Mouse (Mus musculus): ENCODE data around the gene Tet3. TPM values are rescaled to one million over a fixed set of nuclear protein-coding genes. Genes with fewer than 3 reads are reported as not detected.

The Tet3 gene
- polyA plus RNA-seq, 1 experiment from 2014 or later = 7.9 TPM

DNA sequence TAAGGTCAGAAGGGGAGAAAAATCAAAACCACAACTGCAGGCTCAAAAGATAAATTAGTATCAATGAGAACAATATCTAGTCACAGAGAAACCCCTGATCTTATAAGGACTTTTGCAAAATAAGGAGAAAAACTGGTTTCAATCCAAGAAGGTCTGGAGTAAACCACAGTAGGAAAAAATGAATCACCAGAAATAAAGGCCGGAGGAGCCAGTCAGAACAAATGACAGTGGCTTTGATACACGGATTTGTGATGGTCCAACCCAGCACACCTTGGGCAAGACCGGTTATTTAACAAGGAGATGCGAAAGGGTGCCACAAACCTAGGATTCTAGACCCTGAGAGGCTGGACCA is 34.9 kb downstream of the Tet3 start:
- ATAC-seq = no peak
- WGBS (ENCODE audit: insufficient replicate concordance) = 84% methylated on average over 4 of the region's 4 CpGs
- no peaks in the 10 kb centered on the region for H3K27me3 ChIP-seq (ENCODE audit: insufficient read depth, low read length)

DNA sequence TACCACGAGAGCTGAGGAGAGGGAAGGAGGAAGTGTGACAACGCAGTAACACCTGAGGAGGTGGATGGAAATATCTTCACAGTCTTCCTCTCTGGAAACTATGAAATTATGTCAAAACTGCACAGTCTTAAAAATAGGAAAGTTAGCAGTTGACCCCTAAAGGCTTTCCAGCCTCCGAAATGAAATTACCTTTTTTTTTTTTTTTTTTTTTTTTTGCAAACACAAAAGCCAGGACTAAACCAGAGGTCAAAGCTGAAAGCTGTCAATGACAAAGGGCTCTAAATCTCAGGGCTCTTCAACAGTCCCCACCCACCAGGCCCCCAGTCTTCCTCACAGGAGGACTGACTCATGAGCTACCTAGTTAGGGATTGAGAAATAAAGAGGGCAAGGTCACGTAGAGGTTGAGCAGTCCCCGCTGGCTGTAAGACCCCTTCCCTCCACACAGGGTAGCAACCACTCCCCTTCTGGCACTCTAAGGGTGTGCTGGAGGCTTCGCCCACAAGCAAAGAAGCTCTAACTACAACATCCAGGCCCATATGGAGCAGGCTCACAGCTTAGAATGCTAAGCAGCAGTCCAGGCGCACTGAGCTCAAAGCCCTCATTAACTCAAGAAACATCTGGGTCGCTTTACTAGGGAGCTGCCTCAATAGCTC is 35.4 kb downstream of the Tet3 start:
- H3K27ac ChIP-seq (ENCODE audit: low read depth) = 0 out of 2 replicates have a peak overlapping the region, but pooled peaks have one; percentile 36
- H3K9me3 ChIP-seq (ENCODE audit: low read length) = no peaks in the 10 kb centered on the region
- no peaks in the 10 kb centered on the region for H3K4me1 ChIP-seq (ENCODE audit: insufficient read depth)
- no peaks in the 10 kb centered on the region for H3K27me3 ChIP-seq (ENCODE audit: insufficient read depth, low read length)
- TF ChIP-seq EP300 (IDR thresholded peaks at IDR 0.05; ENCODE audit: low read depth) = no peak
- TF ChIP-seq CTCF (IDR thresholded peaks at IDR 0.05; ENCODE audit: low read depth) = no peak
- H3K4me3 ChIP-seq (ENCODE audit: low read depth, low read length) = no peak overlapping the region
- DNase-seq = no peak
- no peak overlapping the region for H3K4me2 ChIP-seq (ENCODE audit: low read depth, low read length)
- H3K9ac ChIP-seq (replicated peaks) = no peak overlapping the region
- ATAC-seq = no peak
- 69% methylated on average over 8 of the region's 8 CpGs for WGBS (ENCODE audit: insufficient replicate concordance)
- H3K36me3 ChIP-seq (replicated peaks; ENCODE audit: insufficient read depth, low read length) = peaks cover 10% of the 10 kb centered on the region

More for the DNA sequence above, 34.9 kb downstream of the Tet3 start:
- no peak overlapping the region for H3K9ac ChIP-seq (replicated peaks)
- H3K36me3 ChIP-seq (replicated peaks; ENCODE audit: insufficient read depth, low read length) = peaks cover 6% of the 10 kb centered on the region
- H3K27ac ChIP-seq (ENCODE audit: low read depth) = no peak overlapping the region
- no peaks in the 10 kb centered on the region for H3K9me3 ChIP-seq (ENCODE audit: low read length)
- no peak overlapping the region for H3K4me3 ChIP-seq (ENCODE audit: low read depth, low read length)
- H3K4me1 ChIP-seq (ENCODE audit: insufficient read depth) = no peaks in the 10 kb centered on the region
- DNase-seq = no peak
- no peak overlapping the region for H3K4me2 ChIP-seq (ENCODE audit: low read depth, low read length)
- no peak for TF ChIP-seq CTCF (IDR thresholded peaks at IDR 0.05; ENCODE audit: low read depth)
- no peak for TF ChIP-seq EP300 (IDR thresholded peaks at IDR 0.05; ENCODE audit: low read depth)

DNA sequence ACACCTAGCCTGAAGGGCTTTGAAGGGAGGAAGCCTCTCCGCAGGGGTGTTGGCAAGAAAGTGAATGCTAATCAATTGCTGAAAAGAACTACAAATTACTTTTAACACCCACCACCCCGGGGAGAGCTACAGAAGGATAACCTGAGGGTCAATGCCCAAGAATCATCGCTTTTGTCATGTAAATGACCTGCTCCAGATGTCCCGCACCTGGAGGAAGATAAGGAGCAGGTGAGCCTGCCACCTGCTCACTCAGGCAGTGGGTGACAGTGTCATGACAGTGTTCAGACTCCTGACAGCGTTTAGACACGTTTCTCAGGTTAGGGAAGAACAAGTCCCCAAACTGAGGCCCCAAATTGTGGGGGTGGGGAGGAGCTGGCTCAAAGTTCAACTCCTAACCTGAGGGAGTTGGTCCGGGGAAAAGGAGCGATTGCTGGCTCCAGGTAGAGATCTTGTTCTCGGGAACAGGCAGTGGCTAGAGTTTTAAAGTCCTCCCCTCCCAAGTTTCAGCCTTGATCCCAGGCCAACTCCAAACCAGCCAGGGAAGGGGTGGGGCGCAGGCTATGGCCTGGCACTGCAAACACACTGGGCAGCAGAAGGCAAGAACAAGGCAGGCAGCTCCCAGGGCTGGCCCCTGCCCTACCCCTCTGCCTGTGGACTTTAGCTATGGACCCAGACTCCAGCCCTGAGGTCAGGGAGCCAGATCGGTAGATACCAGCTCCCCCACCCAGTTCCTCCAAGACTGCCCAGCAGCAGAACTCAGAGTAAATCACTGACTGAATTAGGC is 36.8 kb downstream of the Tet3 start:
- H3K9me3 ChIP-seq (ENCODE audit: low read length) = no peaks in the 10 kb centered on the region
- 58% methylated on average over 11 of the region's 11 CpGs for WGBS (ENCODE audit: insufficient replicate concordance)
- ATAC-seq = peak; percentile 83
- DNase-seq = peak; percentile 46
- H3K36me3 ChIP-seq (replicated peaks; ENCODE audit: insufficient read depth, low read length) = peaks cover 5% of the 10 kb centered on the region
- TF ChIP-seq EP300 (IDR thresholded peaks at IDR 0.05; ENCODE audit: low read depth) = 0 out of 2 replicates have a peak, but pooled peaks have one; percentile 20
- no peak for TF ChIP-seq CTCF (IDR thresholded peaks at IDR 0.05; ENCODE audit: low read depth)
- H3K4me2 ChIP-seq (ENCODE audit: low read depth, low read length) = peak overlapping the region; percentile 3; the same call in 1 of the 2 replicates
- H3K27ac ChIP-seq (ENCODE audit: low read depth) = peak overlapping the region; percentile 36
- no peak overlapping the region for H3K4me3 ChIP-seq (ENCODE audit: low read depth, low read length)
- peaks cover 10% of the 10 kb centered on the region for H3K4me1 ChIP-seq (ENCODE audit: insufficient read depth)
- H3K27me3 ChIP-seq (ENCODE audit: insufficient read depth, low read length) = no peaks in the 10 kb centered on the region
- peak overlapping the region; percentile 44; the same call in 1 of the 2 replicates for H3K9ac ChIP-seq (replicated peaks)

DNA sequence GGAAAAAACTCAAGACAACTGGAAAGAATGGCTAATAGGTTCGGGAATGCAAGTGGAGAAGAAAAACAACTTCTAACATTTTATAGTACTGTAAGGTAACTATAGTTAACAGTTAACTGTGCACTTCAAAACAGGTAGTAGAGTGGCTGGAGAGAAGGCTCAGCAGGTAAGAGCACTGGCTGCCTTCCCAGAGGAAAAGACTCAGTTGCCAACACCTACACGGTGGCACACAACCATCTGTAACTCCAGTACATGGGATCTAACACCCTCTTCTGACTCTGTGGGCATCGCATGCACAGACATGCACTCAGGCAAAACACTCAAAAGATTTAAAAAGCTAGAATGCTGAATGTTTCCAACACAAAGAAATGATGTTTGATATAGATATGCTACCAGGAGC is 39.4 kb downstream of the Tet3 start:
- ATAC-seq (no peak), DNase-seq (no peak)
- H3K4me3 ChIP-seq (ENCODE audit: low read depth, low read length) = no peak overlapping the region
- peaks cover 5% of the 10 kb centered on the region; the same call in 1 of the 2 replicates for H3K36me3 ChIP-seq (replicated peaks; ENCODE audit: insufficient read depth, low read length)
- no peaks in the 10 kb centered on the region for H3K27me3 ChIP-seq (ENCODE audit: insufficient read depth, low read length)
- no peak overlapping the region for H3K9ac ChIP-seq (replicated peaks)
- peaks cover 27% of the 10 kb centered on the region for H3K4me1 ChIP-seq (ENCODE audit: insufficient read depth)
- no peak overlapping the region for H3K27ac ChIP-seq (ENCODE audit: low read depth)
- TF ChIP-seq EP300 (IDR thresholded peaks at IDR 0.05; ENCODE audit: low read depth) (no peak), CTCF (IDR thresholded peaks at IDR 0.05; ENCODE audit: low read depth) (no peak)
- no peaks in the 10 kb centered on the region for H3K9me3 ChIP-seq (ENCODE audit: low read length)
- 78% methylated on average over 3 of the region's 3 CpGs for WGBS (ENCODE audit: insufficient replicate concordance)
- H3K4me2 ChIP-seq (ENCODE audit: low read depth, low read length) = no peak overlapping the region

DNA sequence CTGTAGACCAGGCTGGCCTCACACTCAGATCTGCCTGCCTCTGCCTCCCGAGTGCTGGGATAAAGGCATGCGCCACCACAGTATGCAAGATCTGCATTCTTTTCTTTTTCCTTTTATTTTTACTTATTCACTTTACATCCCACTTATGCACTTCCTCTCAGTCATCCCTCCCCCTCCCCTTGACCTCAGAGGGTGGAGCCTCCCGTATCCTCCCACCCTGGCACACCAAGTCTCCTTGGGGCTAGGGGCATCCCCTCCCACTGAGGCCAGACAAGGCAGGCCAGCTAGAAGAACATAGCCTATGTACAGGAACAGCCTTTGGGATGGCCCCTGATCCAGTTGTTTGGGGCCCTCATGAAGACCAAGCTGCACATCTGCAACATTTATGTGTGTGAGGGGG is 41.4 kb downstream of the Tet3 start:
- Histone ChIP-seq H3K27ac (ENCODE audit: low read depth) (no peak overlapping the region), H3K27me3 (ENCODE audit: insufficient read depth, low read length) (no peaks in the 10 kb centered on the region), H3K4me1 (ENCODE audit: insufficient read depth) (peaks cover 35% of the 10 kb centered on the region), H3K9ac (replicated peaks) (no peak overlapping the region), H3K9me3 (ENCODE audit: low read length) (no peaks in the 10 kb centered on the region), H3K4me3 (ENCODE audit: low read depth, low read length) (no peak overlapping the region), H3K4me2 (ENCODE audit: low read depth, low read length) (no peak overlapping the region), H3K36me3 (replicated peaks; ENCODE audit: insufficient read depth, low read length) (0 out of 2 replicates have a peak, but pooled peaks cover 5% of the 10 kb centered on the region)
- no peak for DNase-seq
- TF ChIP-seq EP300 (IDR thresholded peaks at IDR 0.05; ENCODE audit: low read depth) = no peak
- TF ChIP-seq CTCF (IDR thresholded peaks at IDR 0.05; ENCODE audit: low read depth) = no peak
- ATAC-seq = no peak
- WGBS (ENCODE audit: insufficient replicate concordance) = 69% methylated on average over 3 of the region's 3 CpGs

DNA sequence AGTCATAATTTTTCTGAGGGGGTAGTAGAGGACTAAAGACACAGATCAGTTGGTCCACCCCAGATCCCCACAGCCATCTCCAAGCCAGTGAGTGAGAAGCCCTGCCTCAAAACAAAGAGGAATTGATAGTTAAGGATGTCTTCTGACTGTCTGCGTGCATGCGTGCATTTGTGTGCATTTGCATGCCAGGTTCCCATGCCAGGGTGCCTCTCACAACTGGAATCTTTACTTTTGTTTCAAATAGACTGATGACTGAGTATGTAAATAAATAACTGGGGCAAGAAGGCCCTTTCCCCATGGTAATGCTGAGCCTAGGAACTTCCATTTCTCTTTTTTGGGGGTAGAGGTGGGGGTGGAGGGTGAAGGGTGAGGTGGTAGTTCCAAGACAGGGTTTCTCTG is 41.8 kb downstream of the Tet3 start:
- 85% methylated on average over 2 of the region's 2 CpGs for WGBS (ENCODE audit: insufficient replicate concordance)
- DNase-seq = no peak
- Histone ChIP-seq H3K9ac (replicated peaks) (no peak overlapping the region), H3K4me3 (ENCODE audit: low read depth, low read length) (no peak overlapping the region), H3K9me3 (ENCODE audit: low read length) (no peaks in the 10 kb centered on the region), H3K27ac (ENCODE audit: low read depth) (no peak overlapping the region), H3K27me3 (ENCODE audit: insufficient read depth, low read length) (no peaks in the 10 kb centered on the region), H3K4me1 (ENCODE audit: insufficient read depth) (peaks cover 39% of the 10 kb centered on the region), H3K36me3 (replicated peaks; ENCODE audit: insufficient read depth, low read length) (0 out of 2 replicates have a peak, but pooled peaks cover 5% of the 10 kb centered on the region), H3K4me2 (ENCODE audit: low read depth, low read length) (no peak overlapping the region)
- ATAC-seq = no peak
- TF ChIP-seq CTCF (IDR thresholded peaks at IDR 0.05; ENCODE audit: low read depth) = no peak
- no peak for TF ChIP-seq EP300 (IDR thresholded peaks at IDR 0.05; ENCODE audit: low read depth)

Data from liver, postnatal 0 days (tissue).